Mouse (Mus musculus) frontal cortex, postnatal 25 days (tissue): ENCODE results near the gene Stk24.

Source experiments
- DNase-seq, 2 experiments: peaks; one replicate each; pipeline ENCODE4 v3.0.0; 2022; ENCODE audit warnings: low spot score in 2 of 2

Stk24 gene

DNA sequence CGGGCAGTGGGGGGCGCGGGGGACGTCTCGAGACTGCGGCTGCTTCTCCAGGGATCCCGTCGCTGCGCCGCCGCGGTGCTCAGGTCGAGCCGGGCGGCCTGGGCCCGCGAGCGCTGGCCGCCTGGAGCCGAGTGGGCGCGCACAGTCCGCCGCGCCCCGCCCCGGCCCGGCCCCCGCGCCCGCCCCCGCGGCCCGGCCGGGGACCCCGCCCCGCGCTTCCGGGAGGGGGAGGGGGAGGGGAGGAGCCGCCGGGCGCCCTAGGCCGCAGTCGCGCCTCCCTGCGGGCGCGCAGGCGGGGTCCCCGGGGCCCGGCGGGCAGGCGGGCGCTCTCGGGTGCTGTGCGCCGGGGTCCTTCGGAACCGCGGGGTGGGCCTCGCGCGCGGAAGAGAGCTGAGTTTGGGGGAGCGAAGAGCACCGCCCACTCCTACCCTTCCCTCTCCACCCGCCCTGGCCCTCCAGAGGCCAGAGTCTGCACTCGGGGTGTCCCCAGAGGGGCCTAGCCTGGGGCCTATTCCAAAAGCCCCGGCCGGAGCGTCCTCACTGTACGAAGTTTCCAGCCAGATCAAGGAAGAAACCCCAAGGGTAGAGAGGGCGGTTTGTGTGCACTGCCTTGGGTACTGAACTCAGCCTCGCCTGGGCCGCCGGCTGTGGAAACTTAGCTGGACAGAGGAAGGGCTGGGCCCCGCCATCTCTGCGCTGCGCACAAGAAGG is 540 bp downstream of the Stk24 start:
- peak; percentile 37 to 40 for DNase-seq

- DNase-seq, result peak in 1 of 2 experiments; percentile 34
Measured at GRCm38 (mm10) chr14:121378243-121379115, 1.3 kb downstream of the Stk24 start.

GRCm38 (mm10) chr14:121376566-121376965 is 3.2 kb downstream of the Stk24 start:
- no peak for DNase-seq

GRCm38 (mm10) chr14:121373901-121374300 is 5.9 kb downstream of the Stk24 start:
- DNase-seq, result no peak

DNA sequence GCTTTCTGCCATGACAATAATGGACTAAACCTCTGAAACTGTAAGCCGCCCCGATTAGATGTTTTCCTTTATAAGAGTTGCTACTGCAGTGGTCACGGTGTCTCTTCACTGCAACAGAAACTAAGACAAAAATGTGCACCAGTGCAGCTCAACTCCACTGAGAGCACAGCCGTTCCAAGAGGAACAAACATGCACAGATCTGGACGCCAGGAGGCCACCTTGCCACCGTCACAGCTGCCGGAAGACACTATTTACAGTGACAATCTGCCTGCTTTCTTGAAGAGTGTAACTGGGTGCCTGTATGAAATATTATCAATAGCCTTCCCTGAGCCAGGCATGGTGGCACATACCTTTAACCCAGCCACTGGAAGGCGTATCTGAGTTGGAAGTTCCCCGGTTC is 6.8 kb downstream of the Stk24 start:
- no peak for DNase-seq

DNA sequence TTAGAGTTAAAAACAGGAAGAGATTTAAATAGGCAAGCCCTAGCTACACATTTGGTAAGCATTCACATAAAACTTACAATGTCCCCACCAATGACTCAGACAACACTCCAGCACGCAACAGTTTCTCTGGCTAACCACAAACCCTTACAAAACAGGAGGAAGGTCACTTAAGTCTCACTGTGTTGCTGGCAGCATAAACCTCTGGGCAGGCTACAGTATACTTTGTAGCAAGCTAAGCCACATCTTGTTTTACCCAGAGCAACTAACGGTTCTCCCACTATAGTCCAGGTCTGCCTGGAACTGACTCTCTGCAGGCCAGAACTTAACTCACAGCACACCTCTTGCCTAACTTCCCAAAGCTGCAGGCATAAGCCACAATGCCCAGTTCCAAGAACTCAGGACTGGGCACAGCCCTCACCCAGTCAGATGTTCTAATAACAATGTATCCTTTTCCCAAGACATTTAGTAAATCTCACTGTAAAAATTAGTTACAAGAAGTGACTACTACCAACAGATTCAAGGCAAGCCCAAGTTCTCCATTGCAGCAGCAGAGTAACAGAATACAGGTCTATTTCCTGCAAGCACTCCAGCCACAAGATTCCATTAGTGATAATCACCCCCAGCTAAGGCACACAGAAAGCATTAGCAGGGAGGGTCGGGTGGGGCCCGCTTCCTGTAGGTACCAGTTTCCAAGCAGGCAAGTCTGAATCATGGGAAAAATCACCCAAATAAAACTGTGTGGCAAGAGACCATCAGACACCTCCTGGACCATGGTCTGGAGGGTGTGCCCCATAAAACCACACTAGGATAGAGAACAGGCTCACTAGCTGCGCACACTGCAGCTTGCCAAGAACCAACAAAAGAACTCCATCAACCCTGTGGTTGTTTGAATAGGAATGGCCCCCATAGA is 7.6 kb downstream of the Stk24 start:
- no peak for DNase-seq

GRCm38 (mm10) chr14:121369385-121369784 is 10.4 kb downstream of the Stk24 start:
- no peak for DNase-seq

- no peak for DNase-seq
Measured at GRCm38 (mm10) chr14:121368108-121368705, 11.6 kb downstream of the Stk24 start.

DNA sequence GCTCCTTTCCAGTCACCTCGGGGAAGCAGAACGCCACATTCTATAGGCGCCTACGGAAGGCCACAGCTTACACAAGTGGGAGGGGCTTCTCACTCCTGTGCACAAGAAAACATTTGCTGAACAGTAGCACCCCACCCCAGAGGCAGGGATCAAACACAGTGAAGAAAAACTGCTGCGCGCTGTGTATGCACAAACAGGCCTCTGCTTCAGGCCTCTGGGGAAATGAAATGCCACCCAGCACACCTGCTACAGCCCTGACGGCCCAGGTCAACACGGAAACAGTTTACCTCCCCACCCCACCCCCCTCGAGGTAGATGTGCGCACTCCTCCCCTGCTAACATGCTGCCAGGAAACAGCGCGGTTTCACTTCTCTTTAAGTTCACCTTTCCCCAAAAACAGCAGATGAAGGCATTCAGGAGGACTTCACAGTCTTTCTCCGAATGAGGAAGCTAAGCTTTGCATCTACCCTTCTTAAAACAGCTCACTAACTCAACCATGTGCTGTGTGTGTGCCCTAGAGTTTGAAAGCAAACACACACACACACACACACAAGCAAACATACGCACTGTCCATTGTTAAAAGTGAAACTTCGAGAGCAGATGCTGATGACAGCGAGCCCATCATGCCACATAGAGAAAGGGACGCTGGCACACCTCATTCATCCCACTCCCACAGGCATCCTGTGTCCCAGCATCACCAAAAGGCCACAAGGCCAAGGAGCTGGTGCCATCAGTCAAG is 13.7 kb downstream of the Stk24 start:
- DNase-seq, result no peak

- DNase-seq, result no peak
Measured at GRCm38 (mm10) chr14:121365390-121365789, 14.4 kb downstream of the Stk24 start.

GRCm38 (mm10) chr14:121364282-121364681 is 15.5 kb downstream of the Stk24 start:
- DNase-seq, result no peak

DNA sequence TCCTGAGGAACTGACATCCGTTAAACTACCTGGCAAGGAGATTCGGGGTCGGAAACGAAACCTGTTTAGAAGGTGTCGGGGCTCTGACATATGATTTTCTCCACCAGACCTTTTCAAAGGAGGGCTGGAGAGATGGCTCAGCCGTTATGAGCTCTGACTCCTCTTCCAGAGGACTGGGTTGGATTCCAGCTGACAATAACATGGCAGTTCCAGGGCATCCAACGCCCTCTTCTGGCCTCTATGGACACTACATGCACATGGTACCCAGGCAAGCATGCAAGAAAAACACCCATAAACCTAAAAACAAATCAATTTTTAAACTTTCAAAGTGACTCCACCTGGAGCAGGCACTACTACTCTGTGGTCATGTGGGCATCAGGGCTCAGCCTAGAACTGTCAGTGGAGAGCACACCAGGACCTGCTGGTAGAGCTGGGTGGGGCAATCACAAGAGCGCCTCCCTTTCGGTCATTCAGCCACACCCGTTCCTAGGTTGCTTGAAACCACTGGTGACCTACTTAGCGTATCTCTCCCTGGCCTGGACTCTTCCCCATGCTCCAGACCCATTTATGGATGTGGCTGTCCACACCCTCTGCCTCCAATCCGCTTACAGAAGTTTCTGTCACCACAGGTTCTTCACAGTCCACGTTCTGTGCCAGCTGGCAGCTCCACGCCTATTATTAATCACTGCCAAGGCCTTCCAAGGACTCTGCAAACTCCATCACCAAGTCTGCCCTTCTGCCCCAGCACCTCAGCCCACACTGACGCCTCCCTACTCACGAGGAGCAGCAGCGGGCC is 18.3 kb downstream of the Stk24 start:
- no peak for DNase-seq

- DNase-seq, result no peak
Measured at GRCm38 (mm10) chr14:121359850-121360249, 20.0 kb downstream of the Stk24 start.

- DNase-seq, result no peak
Measured at GRCm38 (mm10) chr14:121359015-121359414, 20.8 kb downstream of the Stk24 start.

DNA sequence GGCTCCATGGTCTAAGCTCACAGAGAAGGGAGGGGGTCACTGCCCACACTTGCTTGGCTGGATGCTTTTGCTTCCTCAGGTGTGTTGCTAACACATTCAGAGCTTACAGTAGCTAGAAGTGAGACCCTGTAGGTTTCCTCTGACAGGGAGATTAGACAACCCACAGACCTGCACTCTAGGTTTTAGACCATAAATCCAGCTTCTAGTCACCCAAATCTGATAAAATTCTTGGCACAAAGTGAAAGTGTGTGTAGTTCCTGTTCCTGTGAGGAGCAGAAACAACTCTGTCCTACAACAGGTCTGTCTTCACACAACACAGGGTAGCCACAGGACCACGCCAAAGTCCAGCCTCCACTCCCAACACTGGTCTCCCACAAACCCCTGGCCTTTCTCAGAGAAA is 21.5 kb downstream of the Stk24 start:
- no peak for DNase-seq

- no peak for DNase-seq
Measured at GRCm38 (mm10) chr14:121356336-121356862, 23.4 kb downstream of the Stk24 start.

DNA sequence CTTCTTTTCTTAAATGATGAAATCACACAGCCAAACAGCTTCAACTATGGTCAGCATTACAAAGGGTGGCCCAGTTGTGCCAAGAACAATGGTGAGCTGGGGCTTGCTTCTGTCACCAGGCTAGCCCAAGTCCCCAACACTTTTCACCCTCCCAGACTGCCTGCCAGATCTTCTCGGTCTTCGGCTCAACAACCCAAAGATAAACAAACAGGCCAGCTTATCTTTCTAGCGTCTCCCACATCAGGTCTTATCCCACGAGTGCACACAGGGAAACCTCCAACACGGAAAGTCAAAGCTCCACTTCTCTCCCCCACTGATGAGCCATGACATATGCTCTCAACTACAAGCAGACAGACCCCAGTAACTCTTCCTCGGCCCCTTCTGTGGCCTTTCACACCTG is 24.1 kb downstream of the Stk24 start:
- DNase-seq, result no peak

GRCm38 (mm10) chr14:121353648-121354377 is 26.0 kb downstream of the Stk24 start:
- no peak for DNase-seq

- DNase-seq, result no peak
Measured at GRCm38 (mm10) chr14:121352744-121353143, 27.1 kb downstream of the Stk24 start.
